Mouse (Mus musculus): Measurements from ENCODE around the gene Fsd1. TPM values are rescaled to one million over a fixed set of nuclear protein-coding genes. Genes with fewer than 3 reads are reported as not detected.
"Not testable (repeated sequence)": the region's sequence is repeated elsewhere in the genome, so short reads cannot be mapped to it uniquely, and the experiment has no call there.

Fsd1 gene
- total RNA-seq (2022), result 10 to 100 TPM; 68.1 to 83.4 (median 76.2) TPM

DNA sequence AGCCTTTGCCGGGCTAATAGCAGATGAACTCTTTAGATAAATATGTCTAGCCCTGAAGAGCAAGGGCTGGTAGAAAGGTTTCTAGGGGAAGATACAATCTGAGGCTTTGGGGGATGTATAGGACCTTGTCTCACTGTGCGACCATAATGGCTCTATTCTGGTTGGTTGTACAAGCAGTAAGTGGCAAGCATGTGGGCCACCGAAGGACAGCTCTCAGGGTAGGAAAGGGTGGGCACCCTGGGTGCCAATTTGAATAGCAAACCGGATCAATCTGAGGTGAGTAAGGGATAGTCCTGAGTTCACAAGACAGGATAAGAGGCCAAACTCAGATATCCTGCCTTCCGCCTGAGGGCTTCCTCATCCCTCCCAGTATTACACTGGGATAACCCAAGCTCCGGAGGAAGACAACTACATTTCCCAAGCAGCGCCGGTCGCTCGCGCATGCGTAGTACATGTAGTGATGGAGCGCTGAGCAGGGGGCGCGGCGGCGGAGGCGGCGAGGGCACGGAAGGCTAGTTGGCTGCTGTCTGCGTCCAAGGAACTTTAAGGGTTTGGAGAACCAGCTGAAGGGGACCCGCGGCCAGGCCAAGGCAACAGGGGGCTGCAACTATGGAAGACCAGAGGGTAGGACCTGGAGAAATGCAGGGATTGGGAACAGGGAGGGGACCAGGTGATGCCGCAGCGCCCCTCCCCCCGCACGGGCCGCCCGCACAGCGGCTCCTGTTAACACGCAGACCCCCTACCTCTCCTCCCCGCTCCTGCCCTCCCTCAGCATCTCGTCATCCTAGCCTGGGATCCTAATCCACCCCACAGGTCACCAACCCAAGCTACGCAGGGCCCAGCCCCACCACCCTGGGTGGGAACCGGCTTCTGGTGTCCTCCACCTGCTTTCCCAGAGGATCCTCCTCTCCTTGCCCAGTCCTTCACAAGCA is at the start of gene Fsd1:
Fsd1 (plus strand) TSS at position 480 of the 932 bp plus-strand sequence.
- peak; percentile 76 to 86 for DNase-seq (ENCODE audit: low spot score in 2 of 2)

DNA sequence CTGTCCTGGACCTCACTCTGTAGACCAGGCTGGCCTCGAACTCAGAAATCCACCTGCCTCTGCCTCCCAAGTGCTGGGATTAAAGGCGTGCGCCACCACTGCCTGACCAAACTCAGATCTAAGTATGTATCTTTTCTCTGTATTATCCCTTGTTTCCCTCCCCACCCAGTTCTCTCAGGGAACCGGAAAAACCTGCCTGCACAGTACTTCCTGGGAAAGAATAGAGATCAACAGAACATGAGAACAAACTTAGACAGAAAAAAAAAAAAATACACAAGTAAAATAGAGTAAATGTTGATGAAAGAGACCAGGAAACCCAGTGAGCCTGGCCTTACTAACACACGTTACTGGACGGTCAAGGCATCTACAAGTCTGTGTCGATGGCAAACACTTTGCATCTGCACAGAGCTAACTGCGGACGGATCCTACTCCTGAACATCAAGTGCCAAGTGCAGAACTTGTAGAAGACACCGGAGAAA is 41.9 kb upstream of the Fsd1 start:
- not testable (repeated sequence) for DNase-seq (ENCODE audit: low spot score in 2 of 2)

DNA sequence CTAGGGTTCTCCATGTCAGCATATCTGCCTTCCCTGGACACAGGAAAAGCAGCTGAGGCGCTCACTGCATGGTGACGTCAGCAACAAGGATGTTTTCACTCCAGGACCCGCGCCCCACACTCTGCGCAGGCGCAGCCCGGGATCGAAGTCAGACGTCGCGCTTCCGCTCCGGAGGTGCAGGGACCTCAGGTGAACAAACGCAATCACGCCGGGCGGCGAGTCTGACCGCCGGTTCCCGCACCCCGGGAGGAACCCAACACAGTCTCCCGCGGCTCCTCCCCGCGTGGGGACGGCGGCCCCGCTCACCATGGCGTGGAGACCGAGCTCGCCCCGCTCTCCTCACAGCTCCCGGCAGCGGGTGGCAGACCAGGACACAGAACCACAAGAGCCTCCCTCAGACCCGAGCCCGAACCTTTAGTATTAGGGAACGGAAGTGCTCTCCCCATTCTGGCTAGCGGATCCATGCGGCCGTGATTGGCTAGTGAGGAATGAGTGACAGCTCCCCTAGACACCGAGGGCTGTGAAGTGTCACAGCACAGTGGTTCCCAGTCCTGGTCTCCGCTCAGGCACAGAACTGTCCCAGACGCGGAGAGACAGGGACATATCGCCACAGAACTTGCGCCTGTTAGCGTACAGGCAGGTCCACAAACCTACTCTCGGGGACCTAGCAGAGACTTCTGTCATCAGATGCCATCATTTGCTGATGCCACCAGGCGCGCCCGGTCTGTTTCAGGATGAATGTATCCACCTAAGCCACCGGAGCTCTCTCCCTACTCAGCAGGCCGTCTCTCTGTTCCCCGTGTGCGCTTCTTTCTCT is 41.2 kb upstream of the Fsd1 start:
- peak; percentile 95 to 96 for DNase-seq (ENCODE audit: low spot score in 2 of 2)

DNA sequence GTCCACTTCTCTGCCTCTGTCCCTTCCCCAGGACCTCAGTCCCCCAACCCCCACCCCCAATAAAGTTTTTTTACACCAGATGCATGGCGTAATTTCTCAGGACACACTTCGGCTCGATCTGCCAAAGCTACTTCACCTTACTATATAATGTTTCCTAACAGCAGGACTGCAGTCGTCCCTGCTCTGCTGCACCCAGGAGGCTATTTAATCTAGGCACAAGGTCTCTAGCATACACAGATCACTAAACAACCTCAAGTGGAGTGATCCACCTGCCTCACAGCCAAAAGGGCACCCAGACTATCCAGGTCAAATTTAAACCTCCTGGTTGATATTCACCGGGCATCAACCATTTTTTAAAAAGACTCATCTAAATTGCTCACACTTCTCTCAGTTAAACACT is 40.6 kb upstream of the Fsd1 start:
- DNase-seq (ENCODE audit: low spot score in 2 of 2), result peak in 1 of 2 experiments; percentile 12

DNA sequence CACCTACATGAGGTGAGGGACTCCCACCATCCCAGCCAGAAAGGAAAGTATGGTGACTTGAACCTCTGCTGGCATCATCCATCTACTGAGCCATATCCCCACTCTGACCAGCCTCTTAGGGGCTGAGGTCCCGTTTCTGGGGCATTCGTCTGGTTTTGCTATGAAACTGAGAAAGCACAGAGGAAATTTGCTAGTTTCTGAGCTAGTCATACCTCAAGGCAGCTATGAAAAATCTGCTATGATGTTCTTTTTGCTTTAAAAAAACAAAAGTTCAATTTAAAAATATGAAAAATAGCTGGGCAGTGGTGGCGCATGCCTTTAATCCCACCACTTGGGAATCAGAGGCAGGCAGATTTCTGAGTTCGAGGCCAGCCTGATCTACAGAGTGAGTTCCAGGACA is 37.7 kb upstream of the Fsd1 start:
- no peak for DNase-seq (ENCODE audit: low spot score in 2 of 2)

DNA sequence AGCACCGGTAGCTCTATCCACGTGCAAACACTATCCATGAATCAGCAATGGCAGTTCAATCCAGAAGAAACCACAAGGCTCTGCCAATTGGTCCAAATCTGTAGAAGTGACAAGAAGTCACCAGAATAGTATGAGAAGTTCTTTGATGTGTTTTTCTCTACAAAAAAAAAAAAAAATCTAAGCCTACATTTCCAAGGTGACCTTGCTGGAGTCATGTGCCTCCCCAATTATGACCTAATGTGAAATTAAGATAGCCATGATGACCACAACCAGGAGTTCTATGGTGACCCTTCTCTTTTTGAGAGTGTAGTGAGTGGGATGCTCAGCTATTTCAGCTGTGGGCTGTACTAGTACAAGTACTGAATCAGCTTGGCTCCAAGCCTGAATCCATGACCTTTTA is 36.9 kb upstream of the Fsd1 start, which contains the start of gene Zfp119b:
Zfp119b (minus strand) TSS at position 101 of the 400 bp plus-strand sequence.
- DNase-seq (ENCODE audit: low spot score in 2 of 2), result no peak

DNA sequence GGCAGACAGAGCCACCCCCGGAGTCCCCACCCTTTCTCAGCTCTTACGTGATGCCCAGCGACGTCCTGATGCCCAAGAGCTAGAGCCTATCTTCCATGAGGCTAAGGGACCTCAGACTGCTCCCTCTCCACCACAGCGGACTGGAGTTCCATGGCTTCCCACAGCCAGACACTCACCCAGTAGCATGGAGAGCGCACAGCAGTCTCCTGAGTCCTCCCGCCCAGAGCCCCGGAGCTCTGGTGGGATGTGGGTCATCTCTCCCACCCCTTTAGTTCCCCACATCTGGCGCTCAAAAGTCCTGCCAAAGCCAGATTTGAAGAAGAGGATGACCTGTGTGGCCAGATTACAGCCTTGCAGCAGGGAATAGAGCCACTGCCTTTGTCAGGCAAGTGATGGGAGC is 35.7 kb upstream of the Fsd1 start:
- no peak for DNase-seq (ENCODE audit: low spot score in 2 of 2)

DNA sequence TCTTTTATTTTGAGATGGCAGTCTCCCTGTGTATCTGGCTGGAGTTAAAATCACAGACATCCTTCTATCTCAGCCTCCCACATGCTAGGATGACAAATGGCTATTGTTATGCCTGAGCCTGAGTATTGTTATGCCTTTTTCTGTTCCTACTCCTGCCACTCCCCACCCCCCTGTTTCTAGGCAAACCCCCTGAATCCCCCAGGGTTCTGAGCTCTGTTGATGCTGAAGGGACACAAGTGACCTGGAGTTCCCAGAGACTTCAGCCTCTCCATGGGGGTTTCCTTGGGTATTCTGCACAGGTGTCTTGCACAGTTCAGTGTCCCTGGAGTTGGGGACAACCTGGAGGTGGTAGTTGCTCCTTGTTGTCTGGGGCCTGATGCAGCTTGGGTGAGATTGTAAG is 34.3 kb upstream of the Fsd1 start:
- DNase-seq (ENCODE audit: low spot score in 2 of 2), result no peak

DNA sequence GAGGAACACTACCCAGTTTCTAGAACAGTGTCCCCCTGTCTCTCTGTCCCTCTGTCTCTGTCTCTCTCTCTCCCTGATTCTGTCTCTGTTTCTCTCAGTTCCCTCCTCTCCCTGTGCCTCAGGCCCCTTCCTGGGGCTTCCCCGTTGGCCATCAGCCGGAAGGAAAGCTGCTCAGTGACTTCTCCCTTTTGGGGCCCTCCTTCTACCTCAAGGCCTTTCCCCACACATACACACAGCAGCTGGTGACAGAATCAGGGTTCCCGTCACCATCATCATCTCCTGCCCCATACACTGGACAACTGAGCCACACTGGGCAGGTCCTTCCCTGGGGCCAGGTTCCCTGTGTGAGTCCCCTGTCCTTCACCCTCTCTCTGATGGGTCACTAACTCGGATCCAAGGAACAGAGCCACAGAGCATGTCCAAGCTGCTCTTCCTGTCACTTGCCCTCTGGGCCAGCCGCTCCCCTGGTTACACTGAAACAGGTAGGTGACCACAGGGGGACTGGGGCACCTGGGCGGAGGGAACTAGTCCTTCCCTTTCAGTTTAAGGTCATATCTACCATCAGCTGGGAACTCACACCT is 33.8 kb upstream of the Fsd1 start, which contains the start of gene Ebi3:
Ebi3 (plus strand) TSS at position 194 of the 581 bp plus-strand sequence.
- no peak for DNase-seq (ENCODE audit: low spot score in 2 of 2)

DNA sequence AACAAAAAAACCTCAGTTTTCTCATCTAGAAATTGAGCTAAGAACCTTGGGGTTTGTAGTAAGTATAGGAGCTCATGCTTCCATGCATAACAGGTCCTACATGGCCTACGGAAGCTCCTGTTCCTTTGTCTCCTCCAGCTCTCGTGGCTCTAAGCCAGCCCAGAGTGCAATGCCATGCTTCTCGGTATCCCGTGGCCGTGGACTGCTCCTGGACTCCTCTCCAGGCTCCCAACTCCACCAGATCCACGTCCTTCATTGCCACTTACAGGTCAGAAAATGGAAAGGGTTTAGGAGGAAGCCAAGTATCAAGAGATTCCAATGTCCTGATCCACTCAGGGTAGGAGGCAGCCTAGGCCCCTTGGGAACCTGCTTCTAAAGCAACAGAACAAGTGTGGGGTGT is 32.6 kb upstream of the Fsd1 start:
- no peak for DNase-seq (ENCODE audit: low spot score in 2 of 2)

DNA sequence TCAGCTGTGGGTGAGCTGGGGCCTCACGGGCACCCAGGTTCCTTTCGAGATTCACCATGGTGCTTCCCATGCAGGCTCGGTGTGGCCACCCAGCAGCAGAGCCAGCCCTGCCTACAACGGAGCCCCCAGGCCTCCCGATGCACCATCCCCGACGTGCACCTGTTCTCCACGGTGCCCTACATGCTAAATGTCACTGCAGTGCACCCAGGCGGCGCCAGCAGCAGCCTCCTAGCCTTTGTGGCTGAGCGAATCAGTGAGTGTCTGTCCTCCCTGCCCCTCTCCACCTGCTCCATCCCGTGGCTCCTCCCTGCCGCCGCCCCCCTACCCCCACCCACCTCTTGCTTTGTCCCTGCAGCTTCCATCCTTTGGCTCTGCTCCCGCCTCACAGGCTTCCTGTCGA is 32.1 kb upstream of the Fsd1 start:
- DNase-seq (ENCODE audit: low spot score in 2 of 2), result no peak

DNA sequence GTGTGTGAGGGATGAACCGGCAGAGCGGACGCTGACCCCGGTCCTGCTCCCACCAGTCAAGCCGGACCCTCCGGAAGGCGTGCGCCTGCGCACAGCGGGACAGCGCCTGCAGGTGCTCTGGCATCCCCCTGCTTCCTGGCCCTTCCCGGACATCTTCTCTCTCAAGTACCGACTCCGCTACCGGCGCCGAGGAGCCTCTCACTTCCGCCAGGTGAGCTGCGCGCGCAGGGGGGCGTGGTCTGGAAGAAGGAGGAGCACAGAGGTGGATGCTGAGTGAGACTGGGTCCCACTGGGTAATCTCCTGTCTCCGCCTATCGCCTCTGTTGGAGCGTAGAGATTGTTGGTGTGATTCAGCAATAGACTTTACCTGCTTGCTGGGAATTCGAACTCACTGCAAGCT is 30.2 kb upstream of the Fsd1 start:
- DNase-seq (ENCODE audit: low spot score in 2 of 2), result peak; percentile 57 to 64

DNA sequence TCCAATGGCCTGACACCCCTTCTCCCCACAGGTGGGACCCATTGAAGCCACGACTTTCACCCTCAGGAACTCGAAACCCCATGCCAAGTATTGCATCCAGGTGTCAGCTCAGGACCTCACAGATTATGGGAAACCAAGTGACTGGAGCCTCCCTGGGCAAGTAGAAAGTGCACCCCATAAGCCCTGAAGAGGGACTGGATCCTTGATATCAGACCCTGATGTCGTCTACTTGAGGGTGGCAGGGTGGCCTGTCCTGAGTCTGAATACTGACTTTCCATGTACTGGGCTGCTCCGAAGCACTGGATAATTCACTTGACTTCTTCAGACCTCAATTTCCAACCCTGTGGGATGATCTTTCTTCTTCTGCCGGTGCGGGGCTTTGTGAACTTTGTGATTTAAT is 29.7 kb upstream of the Fsd1 start:
- peak in 1 of 2 experiments; percentile 17 for DNase-seq (ENCODE audit: low spot score in 2 of 2)

DNA sequence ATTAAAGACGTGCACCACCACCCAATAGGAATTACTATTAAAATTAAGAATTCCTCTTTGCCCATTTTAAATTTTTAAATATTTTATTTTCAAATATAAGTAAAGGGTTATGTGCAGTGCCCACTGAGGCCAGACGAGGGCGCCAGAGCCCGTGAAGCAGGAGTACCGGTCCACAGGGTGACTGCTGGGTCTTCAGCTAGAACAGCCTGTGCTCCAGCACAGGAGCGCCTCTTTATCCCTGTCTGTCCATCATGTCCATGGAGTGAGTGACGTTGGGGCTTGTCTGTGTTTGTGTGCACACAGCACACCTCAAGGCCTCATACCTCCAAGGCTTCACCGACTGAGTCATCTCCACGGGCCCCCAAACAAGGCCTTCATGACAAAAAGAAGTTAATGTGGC is 29.1 kb upstream of the Fsd1 start:
- peak; percentile 54 to 74 for DNase-seq (ENCODE audit: low spot score in 2 of 2)

DNA sequence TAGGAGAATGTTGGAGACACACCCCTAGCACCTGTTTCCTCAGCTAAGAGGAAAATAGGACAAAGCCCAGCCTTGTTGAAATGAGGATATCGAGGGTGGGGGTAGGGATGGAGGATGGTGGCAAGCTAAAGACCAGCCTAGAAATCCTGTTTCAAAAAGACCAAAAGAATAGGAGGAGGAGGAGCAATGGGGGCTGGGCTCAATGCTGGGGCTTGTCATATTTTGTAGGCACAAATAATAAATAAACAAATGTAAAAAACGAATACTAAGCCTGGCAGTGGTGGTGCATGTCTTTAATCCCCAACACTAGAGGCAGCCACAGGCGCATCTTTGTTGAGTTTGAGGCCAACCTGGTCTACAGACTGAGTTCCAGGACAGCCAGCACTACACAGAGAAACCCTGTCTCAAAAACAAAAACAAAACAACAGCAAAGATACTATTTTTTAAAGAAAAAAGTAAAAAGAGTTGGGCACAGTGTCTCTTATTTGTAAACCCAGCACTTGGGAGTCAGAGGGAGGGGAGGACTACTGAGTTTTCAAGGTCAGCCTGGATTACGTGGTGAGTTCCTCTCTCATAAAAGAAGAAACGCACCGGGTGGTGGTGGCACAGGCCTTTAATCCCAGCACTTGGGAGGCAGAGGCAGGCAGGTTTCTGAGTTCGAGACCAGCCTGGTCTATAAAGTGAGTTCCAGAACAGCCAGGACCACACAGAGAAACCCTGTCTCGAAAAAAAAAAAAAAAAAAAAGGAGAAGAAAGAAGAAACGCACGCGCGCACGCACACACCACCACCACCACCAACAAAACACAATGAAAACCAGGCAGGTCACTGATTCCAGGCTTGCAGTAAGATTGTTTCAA is 28.4 kb upstream of the Fsd1 start:
- DNase-seq (ENCODE audit: low spot score in 2 of 2), result no peak

DNA sequence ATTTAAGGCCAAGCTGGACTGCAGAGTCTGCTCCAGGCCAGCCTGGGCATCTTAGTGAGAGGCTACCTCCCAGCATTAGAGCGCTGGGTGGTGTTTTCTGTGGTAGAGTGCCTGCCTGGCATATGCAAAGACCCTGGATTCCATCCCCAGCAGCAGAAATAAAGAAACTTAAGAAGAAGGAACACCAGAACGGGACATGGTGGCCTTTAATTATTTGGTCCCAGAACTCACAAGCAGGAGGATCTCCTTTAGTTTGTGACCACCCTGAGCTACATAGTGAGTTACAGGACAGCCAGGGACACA is 27.8 kb upstream of the Fsd1 start:
- DNase-seq (ENCODE audit: low spot score in 2 of 2), result no peak

DNA sequence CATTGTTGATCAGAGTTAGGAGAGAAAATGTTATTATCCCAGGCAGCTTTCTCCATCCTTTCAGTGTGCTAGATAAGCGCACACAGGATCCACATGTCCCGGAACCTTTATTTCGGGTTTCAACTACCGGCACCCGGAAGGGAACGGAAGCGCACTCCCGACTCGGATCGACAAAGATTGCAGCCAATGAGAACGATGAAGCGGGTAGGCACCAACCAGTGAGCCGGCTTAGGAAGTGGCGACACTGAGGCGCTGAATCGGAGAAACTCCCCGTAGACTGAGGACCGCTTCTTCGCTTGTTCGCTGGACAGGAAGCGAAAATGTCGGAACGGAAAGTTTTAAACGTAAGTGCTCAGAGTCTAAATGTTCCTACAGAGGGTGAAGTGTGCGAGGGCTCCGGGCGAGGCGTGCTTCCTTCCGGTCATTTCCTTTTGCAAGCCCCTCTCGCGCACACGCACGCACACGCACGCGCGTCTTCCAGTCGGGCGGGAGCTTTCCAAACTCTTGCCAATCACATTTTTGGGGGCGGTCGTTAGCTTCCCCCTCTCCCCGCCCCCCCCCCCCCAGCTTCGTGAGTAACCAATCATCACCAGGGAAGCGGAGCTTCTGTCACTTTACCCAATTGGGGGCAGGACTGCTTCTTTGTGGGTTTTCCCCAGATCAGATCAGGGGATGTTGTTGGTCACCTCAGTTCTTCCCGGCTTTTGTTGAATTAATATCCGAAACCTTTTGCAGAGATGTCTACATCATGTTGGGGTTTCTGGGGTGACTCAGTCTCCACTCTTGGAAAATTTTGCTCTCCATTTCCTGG is 27.2 kb upstream of the Fsd1 start, which contains the start of gene Yju2:
Yju2 (plus strand) TSS at position 182 of the 811 bp plus-strand sequence.
- peak; percentile 94 to 96 for DNase-seq (ENCODE audit: low spot score in 2 of 2)

DNA sequence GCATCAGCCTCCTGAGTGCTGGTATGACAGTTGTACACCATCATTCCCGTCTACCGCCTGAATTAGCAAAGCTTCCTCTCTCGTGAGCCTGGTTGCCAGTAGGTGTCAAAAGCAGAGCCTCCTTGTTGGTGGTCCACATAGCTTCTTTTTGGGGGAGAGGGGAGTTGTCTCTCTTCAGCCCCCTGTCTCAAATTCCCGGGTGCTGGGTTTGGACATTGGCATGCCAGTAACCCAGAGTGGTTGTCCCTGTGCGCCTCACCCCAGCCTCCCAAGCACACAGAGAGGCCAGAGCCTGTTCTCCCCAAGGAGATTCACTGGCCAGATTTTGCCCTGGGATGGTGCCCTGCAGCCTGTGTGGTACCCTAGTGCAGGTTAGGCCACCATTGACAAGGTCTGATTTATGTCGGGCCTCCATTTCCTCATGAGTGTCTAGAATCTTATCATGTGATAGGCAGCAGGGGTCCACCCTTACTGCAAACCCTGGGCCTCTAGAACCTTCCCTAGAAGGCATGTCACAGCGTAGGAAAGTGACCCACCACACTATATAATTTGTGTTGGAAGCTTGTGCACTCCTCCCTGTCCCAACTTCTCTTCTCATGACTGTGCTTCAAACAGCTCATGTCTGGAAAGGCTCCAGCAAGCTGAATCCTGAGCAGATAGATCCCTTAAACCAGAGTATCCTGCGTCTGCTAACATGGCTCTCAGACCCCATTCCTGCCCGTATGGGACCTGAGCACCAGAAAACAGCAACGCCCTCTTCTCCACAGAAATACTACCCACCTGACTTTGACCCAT is 26.2 kb upstream of the Fsd1 start:
- DNase-seq (ENCODE audit: low spot score in 2 of 2), result peak in 1 of 2 experiments; percentile 25

DNA sequence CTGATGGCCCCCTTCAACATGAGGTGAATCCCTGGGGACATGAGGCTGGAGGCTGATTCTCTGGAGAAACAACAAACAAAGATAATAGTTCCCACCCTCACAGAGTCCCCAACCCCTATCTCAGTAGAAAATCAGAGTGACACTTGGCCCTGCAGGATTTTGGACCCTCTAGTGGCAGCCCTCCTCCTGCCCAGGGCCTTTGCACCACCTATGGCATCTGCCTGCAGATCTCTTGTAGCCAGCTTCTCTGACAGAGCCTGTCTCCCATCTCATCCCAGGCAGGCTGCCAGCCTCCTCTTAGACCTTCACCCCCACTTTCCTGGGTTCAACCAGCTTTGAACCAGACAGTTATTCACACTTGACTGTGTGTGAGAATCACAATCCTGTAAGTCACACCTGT is 25.5 kb upstream of the Fsd1 start:
- no peak for DNase-seq (ENCODE audit: low spot score in 2 of 2)

All from layer of hippocampus, adult 8-10 months (tissue).